Mouse (Mus musculus): ENCODE results near the gene Cyth2.

Gene Cyth2

GRCm38 (mm10) chr7:45813787-45814779, at the start of gene Cyth2:
Cyth2 (minus strand) TSS chr7:45814581.
- DNase-seq = peak; percentile 99

DNA sequence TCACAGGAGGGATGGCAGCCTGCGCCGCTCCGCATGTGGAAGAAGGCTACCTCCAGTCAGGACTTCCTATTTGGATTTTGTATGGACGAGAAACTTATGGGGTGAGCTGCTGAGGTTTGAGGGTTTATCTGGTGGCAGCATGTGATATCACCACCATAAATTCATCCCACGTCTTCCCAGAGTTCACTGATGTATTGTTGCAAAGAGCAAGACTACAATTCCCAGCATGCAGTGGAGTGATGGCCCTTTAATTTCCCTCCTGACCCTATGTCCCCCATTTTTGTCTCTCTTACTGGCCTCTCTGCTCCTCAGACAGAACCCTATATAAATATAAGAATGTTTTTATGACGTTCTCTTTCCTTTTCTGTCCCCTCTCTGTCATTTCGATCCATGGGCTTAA, 48.4 kb upstream of the Cyth2 start:
- no peak for DNase-seq

DNA sequence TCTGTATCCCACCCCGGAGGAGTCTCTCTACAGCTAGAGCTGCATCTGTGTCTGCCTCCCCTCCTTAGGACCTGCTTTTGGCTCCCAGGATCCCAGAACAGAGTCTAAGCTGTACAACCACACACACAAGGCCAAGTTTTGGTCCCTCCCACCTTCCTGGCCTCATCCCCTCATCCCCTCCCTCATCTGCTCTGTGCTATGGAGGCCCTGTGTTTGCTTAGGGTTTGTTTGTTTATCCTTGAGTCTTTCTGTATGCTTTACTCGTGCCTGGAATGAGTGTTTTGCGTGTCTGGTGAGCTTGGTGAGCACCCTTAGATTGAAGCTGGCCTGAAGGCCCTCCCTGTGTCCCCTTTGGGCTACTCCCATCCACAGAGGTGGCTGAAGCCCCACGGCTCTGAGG, 44.6 kb upstream of the Cyth2 start:
- DNase-seq = peak; percentile 31 to 50

DNA sequence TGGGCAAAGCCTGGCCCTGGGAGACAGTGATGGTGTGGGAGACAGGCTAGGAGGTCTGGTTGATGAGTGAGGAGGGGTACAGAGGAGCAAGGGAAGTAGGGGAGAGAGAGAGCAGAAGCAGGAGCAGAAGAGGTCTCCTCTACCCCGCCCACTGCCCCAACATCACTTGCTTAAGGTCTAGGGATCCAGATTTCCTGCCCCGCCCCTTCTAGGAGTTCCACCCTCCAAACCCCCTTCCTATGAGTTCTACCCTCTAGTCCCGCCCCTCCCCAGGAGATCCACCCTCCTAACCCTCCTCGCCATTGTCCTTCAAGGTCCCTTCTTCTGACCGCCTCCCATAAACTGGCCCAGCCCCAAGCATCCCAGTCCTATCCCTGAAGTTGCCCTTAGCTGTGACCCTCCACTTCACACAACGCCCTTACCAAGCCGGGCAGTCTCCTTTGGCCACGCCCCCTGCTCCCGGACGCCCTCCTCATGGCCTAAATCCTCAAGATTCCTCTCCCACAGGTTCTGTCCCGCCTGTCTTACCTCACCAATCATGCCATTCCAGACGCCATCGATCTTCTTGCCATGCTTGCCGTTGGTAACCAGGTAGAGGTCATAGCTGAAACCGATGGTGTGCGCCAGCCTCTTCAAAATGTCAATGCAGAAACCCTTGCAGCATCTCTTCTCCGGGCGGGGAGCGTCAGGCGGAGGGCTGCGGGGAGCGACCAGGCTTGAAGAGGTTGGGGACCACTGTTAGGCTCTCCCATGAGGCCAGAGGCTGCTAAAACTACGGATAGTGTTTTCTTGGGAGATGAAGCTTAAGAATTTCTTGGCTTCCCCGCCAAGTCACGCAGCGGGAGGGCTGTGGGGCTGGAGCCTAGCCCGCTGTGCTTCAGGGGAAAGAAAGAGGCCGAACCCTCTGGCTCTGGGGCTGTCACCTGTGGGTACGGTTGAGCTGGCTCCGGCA, 42.8 kb upstream of the Cyth2 start:
- DNase-seq = peak; percentile 35 to 36

DNA sequence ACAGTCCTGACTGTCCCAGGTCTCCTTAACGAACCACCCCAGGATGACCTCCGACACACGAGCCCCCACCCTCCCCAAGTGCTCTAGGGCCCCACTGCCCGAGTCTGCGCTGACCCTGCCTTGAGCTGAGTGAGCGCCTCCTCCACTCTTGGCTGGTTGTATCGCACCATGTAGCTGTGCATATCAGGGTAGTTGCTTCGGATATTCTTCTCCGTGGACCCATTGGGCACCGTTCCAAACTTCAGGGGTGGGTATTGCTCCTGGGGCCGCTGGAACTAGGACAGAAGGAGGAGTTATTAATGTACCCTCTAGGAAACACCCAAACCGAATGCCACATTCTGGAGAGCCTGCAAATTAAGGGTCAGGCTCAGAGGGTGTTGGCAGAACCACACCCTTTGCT, 38.7 kb upstream of the Cyth2 start:
- no peak for DNase-seq

GRCm38 (mm10) chr7:45850661-45851060, 36.3 kb upstream of the Cyth2 start:
- no peak for DNase-seq

GRCm38 (mm10) chr7:45848447-45849027, 34.2 kb upstream of the Cyth2 start:
- no peak for DNase-seq

DNA sequence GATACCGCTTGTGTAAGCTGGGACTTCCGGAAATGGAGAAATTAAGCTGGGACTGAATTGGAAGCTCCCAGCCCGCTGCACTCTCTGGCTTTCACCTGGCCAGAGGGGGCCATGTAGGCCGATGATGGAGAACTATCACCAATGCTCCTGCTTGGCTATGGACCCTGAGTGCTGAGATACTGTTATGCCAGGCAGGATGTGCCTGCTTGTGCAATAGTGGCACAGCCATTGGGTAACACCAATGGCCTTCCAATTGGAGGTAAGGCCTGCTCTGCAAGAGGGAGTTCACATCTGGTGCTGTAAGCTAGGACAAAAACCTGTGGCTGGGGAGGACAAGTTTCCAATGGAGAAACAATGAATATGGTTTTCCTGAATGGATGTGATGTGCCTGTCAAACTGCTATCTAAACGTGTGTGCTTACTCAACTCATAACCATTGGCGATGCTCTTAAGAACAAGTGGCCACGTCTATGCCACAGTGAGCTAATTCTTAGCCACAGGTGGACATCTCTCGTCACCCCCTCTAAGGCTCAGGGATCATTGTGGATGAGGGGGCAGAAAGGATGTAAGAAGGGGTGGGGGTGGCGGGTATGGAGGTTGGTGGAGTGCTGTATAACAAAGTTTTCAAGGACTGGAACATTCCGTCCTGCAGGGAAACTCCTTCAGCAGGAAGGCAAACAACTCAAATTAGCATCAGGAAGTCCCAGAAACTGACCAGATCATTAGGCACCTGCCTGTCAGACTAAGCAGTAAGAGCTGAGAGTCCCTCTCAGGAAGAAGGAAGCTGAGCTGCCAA, 28.8 kb upstream of the Cyth2 start:
- no peak for DNase-seq

GRCm38 (mm10) chr7:45833924-45834323, 19.5 kb upstream of the Cyth2 start:
- DNase-seq = no peak

DNA sequence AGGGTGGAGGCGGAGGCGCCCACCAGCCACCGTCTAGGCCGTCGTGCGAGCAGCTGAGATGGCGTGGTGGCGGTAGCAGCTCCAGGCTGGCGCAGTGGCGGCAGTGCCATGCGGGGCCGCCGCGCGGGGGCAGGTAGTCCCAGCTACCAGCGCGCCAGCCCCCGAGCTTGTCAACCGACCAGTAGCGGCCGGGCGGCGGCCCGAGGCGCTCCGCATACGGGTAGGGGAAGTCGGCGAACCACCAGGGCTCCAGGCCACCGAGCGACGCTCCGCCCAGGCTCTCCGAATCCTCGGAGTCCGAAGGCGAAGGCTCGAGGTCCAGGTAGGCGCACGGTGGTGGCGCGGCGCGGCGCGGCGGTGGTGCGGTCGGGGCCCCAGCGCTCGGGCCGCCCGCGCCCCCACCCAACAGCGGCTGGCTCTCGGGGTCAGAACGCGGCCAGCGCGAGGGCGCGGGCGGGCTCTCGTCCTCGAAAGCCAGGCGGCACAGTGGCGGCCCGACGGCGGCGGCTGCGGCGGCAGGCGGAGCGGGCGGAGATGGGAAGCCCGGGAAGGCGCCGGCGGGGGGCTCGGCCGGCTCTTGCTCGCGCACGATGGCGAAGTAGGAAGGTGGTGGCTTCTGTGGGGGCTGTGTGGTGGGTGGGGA, 18.9 kb upstream of the Cyth2 start:
- peak; percentile 16 to 52 for DNase-seq

GRCm38 (mm10) chr7:45832428-45832827, 18.0 kb upstream of the Cyth2 start:
- DNase-seq = no peak

DNA sequence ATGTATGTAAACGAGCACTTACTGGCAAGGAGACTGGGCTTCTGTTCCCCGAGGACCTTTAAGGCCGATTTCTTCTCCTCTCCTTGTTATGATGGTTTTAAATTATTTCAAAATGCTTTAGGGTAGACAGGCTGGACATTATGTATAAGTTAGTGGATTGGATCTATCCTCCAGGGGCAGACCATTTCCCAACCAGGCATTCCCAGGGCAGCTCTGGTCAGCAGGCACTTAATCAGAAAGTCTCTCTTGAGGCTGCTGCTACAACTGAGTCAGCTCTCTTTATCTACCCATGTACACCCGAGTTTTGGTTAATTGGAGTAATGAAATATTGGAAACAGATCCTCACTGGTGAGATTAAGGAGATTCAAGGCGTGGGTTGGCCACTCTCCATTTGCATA, 16.7 kb upstream of the Cyth2 start:
- DNase-seq = no peak

DNA sequence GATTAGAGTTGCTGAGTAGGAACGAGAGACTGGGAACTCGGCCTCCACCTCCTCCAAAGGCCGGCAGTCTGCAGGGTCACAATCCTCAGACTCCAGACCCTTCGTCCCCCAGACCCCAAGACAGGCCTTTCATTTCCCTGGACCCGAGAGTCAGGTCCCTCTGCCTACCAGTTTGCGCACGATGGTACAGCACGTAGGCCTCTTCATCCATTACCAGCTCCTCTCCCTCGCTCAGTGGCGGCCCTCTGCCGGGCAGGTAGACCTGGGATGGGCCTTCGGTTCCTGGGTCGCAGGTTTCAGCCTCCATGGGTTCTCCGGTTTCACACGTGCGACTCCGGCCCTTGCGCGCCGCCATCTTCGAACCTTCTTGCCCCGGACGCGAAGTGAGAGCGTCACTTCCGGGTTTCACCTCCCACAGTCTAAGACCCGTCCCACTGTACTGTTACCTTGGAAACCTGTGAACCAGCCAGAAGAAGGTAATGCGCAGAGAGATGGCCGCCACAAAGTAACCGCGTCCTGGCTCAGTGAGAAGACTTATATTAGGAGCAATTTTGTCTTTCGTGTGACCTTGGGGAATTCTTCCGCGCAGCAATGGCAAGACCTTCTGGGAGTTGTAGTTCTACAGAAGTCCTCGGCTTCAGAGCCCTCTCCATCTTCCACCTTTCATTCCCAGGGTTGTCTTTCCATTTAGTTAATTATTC, 16.2 kb upstream of the Cyth2 start, which contains the start of gene Grwd1:
TSS of gene Grwd1 (minus strand) at position 518 of the 701 bp plus-strand sequence.
- DNase-seq = peak; percentile 86 to 87

DNA sequence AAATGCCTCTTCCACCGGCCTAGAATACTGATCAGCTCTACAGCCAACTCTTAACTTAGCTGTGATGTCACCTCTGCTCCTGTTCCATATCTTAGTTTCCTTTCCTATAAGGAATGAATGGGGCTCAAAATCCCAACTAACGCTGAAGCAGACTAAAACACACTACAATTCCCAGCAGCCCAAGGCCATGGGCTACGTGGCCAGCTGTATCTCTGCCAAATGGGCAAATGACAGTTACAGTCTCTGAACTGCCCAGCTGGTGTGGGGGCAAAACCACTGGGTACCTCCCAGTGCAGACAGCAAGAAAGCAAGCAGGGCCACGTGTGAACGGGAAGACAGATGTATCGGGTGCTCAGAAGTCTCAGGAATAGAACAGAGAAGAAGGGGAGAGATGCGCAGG, 12.2 kb upstream of the Cyth2 start:
- no peak for DNase-seq

GRCm38 (mm10) chr7:45824598-45824997, 10.2 kb upstream of the Cyth2 start, which contains the start of gene Kcnj14:
Kcnj14 (minus strand) TSS chr7:45824782.
- DNase-seq = no peak

DNA sequence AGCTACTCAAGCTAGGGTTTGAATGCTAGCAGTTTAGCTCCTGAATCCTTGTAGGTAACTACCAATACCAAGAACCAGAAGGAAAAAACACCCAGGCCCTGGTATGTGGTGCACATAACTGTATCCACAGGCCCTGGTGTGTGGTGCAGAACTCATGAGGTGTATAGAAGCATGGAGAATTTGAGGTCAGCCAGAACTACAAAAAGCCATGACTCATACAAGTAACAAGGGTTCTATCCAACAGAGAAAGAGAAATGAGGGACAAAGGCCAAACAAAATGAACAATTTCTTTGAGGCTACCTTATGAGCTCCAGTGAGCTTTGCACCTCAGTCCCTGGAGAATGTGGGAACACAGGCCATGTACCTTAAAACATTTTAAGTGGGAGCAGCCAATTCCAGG, 6.5 kb upstream of the Cyth2 start:
- DNase-seq = no peak

- no peak for DNase-seq
Measured at GRCm38 (mm10) chr7:45819843-45820242, 5.5 kb upstream of the Cyth2 start.

- DNase-seq = no peak
Measured at GRCm38 (mm10) chr7:45815984-45816351, 1.6 kb upstream of the Cyth2 start.

- no peak for DNase-seq
Measured at GRCm38 (mm10) chr7:45815323-45815983, 1.1 kb upstream of the Cyth2 start.

GRCm38 (mm10) chr7:45814841-45815240, 460 bp upstream of the Cyth2 start:
- no peak for DNase-seq

Data from lung, postnatal 4 days (tissue).